Mouse (Mus musculus) kidney, embryonic 16.5 days (tissue): Measurements from ENCODE around the gene Olfr9. TPM values are rescaled to one million over a fixed set of nuclear protein-coding genes. Genes with fewer than 3 reads are reported as not detected.
"Not testable (repeated sequence)": the region's sequence is repeated elsewhere in the genome, so short reads cannot be mapped to it uniquely, and the experiment has no call there.

Source experiments
- ATAC-seq: fragments of 200-750 bp; cut with Nextera tagmentation; 2 replicates; pipeline ENCODE4 v1.8.0; 2017; ENCODE audit warnings: moderate TSS enrichment; ENCODE audit not compliant: low FRiP score, low TSS enrichment
- H3K27ac ChIP-seq: fragments of 300-500 bp; sonication (generic); 2 replicates; pipeline ENCODE4 v1.5.1; 2014; ENCODE audit warnings: low read length
- H3K27me3 ChIP-seq: fragments of 300-500 bp; sonication (generic); 2 replicates; pipeline ENCODE4 v1.6.1; 2014; ENCODE audit warnings: low read length, control low read depth, mixed read lengths; ENCODE audit not compliant: insufficient read depth
- H3K36me3 ChIP-seq: fragments of 300-500 bp; sonication (generic); 2 replicates; pipeline ENCODE4 v1.6.1; 2014; ENCODE audit warnings: low read length, control low read depth, mixed read lengths; ENCODE audit not compliant: insufficient read depth
- H3K4me1 ChIP-seq: fragments of 300-500 bp; sonication (generic); 2 replicates; pipeline ENCODE4 v1.6.1; 2014; ENCODE audit warnings: low read length, control low read depth, mixed read lengths; ENCODE audit not compliant: insufficient read depth
- H3K4me2 ChIP-seq: fragments of 300-500 bp; sonication (generic); replicated peaks from 2 replicates; pipeline ENCODE4 v1.6.1; 2014; ENCODE audit warnings: low read depth, low read length
- H3K4me3 ChIP-seq: fragments of 300-500 bp; sonication (generic); 2 replicates; pipeline ENCODE4 v1.5.1; 2014; ENCODE audit warnings: mild to moderate bottlenecking, low read length
- H3K9ac ChIP-seq: fragments of 300-500 bp; sonication (generic); replicated peaks from 2 replicates; pipeline ENCODE4 v1.6.1; 2014; ENCODE audit warnings: low read length
- H3K9me3 ChIP-seq: fragments of 300-500 bp; sonication (generic); 2 replicates; pipeline ENCODE4 v1.6.1; 2016; ENCODE audit warnings: low read length, control low read depth
- WGBS: fragments of 180-500 bp; shearing (Covaris S2); extraction: QIAGEN DNeasy Blood & Tissue Kit; methylation state at CpG from one replicate; pipeline ENCODE4 v1.1.7; 2014; 5-methylcytosine and 5-hydroxymethylcytosine counted together
- polyA plus RNA-seq: library from polyadenylated mRNA; unstranded; fragments of >200 nt; fragmentation: Nextera tagmentation; extraction: Ambion mirVana; gene quantifications from 2 replicates; pipeline ENCODE4 v1.2.1, GENCODE M21; 2015

The Olfr9 gene
- polyA plus RNA-seq = not detected in 2 replicates

GRCm38 (mm10) chr10:128989131-128989530, at the start of gene Olfr9:
Olfr9 (plus strand) TSS chr10:128989431.
- not testable (repeated sequence) for H3K4me2 ChIP-seq, H3K27me3 ChIP-seq, H3K4me1 ChIP-seq, H3K4me3 ChIP-seq, H3K27ac ChIP-seq, H3K9ac ChIP-seq, ATAC-seq, H3K36me3 ChIP-seq, H3K9me3 ChIP-seq
- 44% methylated on average over 1 of the region's 1 CpGs for WGBS

- Histone ChIP-seq H3K27ac (no peak overlapping the region), H3K4me3 (no peak overlapping the region), H3K9me3 (no peaks in the 10 kb centered on the region), H3K4me2 (no peak overlapping the region), H3K27me3 (peaks cover 6% of the 10 kb centered on the region; the same call in 1 of the 2 replicates), H3K4me1 (no peaks in the 10 kb centered on the region), H3K9ac (no peak overlapping the region), H3K36me3 (no peaks in the 10 kb centered on the region)
- 80% methylated on average over 10 of the region's 10 CpGs for WGBS
- no peak for ATAC-seq
Measured at GRCm38 (mm10) chr10:128940475-128941061, 48.7 kb upstream of the Olfr9 start.

GRCm38 (mm10) chr10:128945675-128946074, 43.6 kb upstream of the Olfr9 start:
- H3K9me3 ChIP-seq = no peaks in the 10 kb centered on the region
- no peak overlapping the region for H3K4me3 ChIP-seq
- H3K27me3 ChIP-seq = no peaks in the 10 kb centered on the region
- no peak overlapping the region for H3K9ac ChIP-seq
- H3K36me3 ChIP-seq = no peaks in the 10 kb centered on the region
- H3K4me1 ChIP-seq = no peaks in the 10 kb centered on the region
- WGBS = 11% methylated on average over 3 of the region's 3 CpGs
- H3K4me2 ChIP-seq = no peak overlapping the region
- ATAC-seq = 0 out of 2 replicates have a peak, but pooled peaks have one; percentile 5
- H3K27ac ChIP-seq = no peak overlapping the region

- WGBS = 92% methylated on average over 4 of the region's 4 CpGs
- H3K9me3 ChIP-seq = no peaks in the 10 kb centered on the region
- no peak overlapping the region for H3K9ac ChIP-seq
- no peak for ATAC-seq
- no peaks in the 10 kb centered on the region for H3K4me1 ChIP-seq
- H3K27ac ChIP-seq = no peak overlapping the region
- no peaks in the 10 kb centered on the region for H3K36me3 ChIP-seq
- H3K27me3 ChIP-seq = no peaks in the 10 kb centered on the region
- H3K4me3 ChIP-seq = no peak overlapping the region
- no peak overlapping the region for H3K4me2 ChIP-seq
Measured at GRCm38 (mm10) chr10:128947496-128947895, 41.7 kb upstream of the Olfr9 start.

- peak; percentile 36; the same call in 1 of the 2 replicates for ATAC-seq
- H3K4me2 ChIP-seq = no peak overlapping the region
- H3K4me1 ChIP-seq = no peaks in the 10 kb centered on the region
- no peak overlapping the region for H3K4me3 ChIP-seq
- H3K27me3 ChIP-seq = no peaks in the 10 kb centered on the region
- no peaks in the 10 kb centered on the region for H3K36me3 ChIP-seq
- 49% methylated on average over 16 of the region's 16 CpGs for WGBS
- H3K9ac ChIP-seq = no peak overlapping the region
- H3K27ac ChIP-seq = no peak overlapping the region
- no peaks in the 10 kb centered on the region for H3K9me3 ChIP-seq
Measured at GRCm38 (mm10) chr10:128950208-128950887, 38.9 kb upstream of the Olfr9 start.

- 79% methylated on average over 10 of the region's 10 CpGs for WGBS
Measured at GRCm38 (mm10) chr10:128958340-128958739, 30.9 kb upstream of the Olfr9 start.

GRCm38 (mm10) chr10:128960142-128960541, 29.1 kb upstream of the Olfr9 start:
- 69% methylated on average over 4 of the region's 4 CpGs for WGBS
- H3K4me3 ChIP-seq = no peak overlapping the region
- no peak overlapping the region for H3K4me2 ChIP-seq
- no peaks in the 10 kb centered on the region for H3K9me3 ChIP-seq
- H3K27ac ChIP-seq = no peak overlapping the region
- no peak for ATAC-seq
- H3K27me3 ChIP-seq = no peaks in the 10 kb centered on the region
- no peak overlapping the region for H3K9ac ChIP-seq
- H3K36me3 ChIP-seq = no peaks in the 10 kb centered on the region
- no peaks in the 10 kb centered on the region for H3K4me1 ChIP-seq

More at GRCm38 (mm10) chr10:128958340-128958739, 30.9 kb upstream of the Olfr9 start:
- no peak overlapping the region for H3K9ac ChIP-seq
- no peak for ATAC-seq
- no peak overlapping the region for H3K4me3 ChIP-seq
- no peak overlapping the region for H3K27ac ChIP-seq
- H3K36me3 ChIP-seq = no peaks in the 10 kb centered on the region
- H3K4me2 ChIP-seq = no peak overlapping the region
- H3K9me3 ChIP-seq = no peaks in the 10 kb centered on the region
- no peaks in the 10 kb centered on the region for H3K27me3 ChIP-seq
- H3K4me1 ChIP-seq = no peaks in the 10 kb centered on the region

GRCm38 (mm10) chr10:128960590-128961584, 28.3 kb upstream of the Olfr9 start, which contains the start of gene Mettl7b:
Mettl7b (minus strand) TSS chr10:128960988.
- no peaks in the 10 kb centered on the region for H3K4me1 ChIP-seq
- H3K4me2 ChIP-seq = no peak within 1 kb of the TSS
- H3K4me3 ChIP-seq = no peak within 1 kb of the TSS
- H3K27ac ChIP-seq = no peak within 1 kb of the TSS
- 78% methylated on average over 12 of the region's 12 CpGs for WGBS
- no peaks in the 10 kb centered on the region for H3K9me3 ChIP-seq
- H3K27me3 ChIP-seq = no peaks in the 10 kb centered on the region
- no peak within 1 kb of the TSS for H3K9ac ChIP-seq
- no peak for ATAC-seq
- H3K36me3 ChIP-seq = no peaks in the 10 kb centered on the region

GRCm38 (mm10) chr10:128964961-128965360, 24.3 kb upstream of the Olfr9 start:
- H3K4me2 ChIP-seq = no peak overlapping the region
- no peak overlapping the region for H3K9ac ChIP-seq
- 50% methylated on average over 2 of the region's 2 CpGs for WGBS
- peak; percentile 90 for ATAC-seq
- H3K36me3 ChIP-seq = no peaks in the 10 kb centered on the region
- H3K4me3 ChIP-seq = no peak overlapping the region
- no peaks in the 10 kb centered on the region for H3K9me3 ChIP-seq
- no peaks in the 10 kb centered on the region for H3K27me3 ChIP-seq
- no peaks in the 10 kb centered on the region for H3K4me1 ChIP-seq
- H3K27ac ChIP-seq = no peak overlapping the region
